Mouse (Mus musculus) urinary bladder, adult 2 months (tissue): ENCODE results near the gene Atp8a2. TPM values are rescaled to one million over a fixed set of nuclear protein-coding genes. Genes with fewer than 3 reads are reported as not detected.
A peak's percentile ranks its signal among the peaks of the same experiment; 100 is the strongest.

Experiments used
- DNase-seq: peaks from one replicate; pipeline ENCODE4 v3.0.0; 2022; ENCODE audit warnings: low spot score
- polyA plus RNA-seq: library from polyadenylated mRNA; depleted of rRNA; stranded (reverse); fragments of >200 nt; gene quantifications from 2 replicates; pipeline ENCODE4 v1.2.3, GENCODE M21; 2012; rRNA removed

The Atp8a2 gene
- 1.4 and 2.6 TPM in 2 replicates for polyA plus RNA-seq

GRCm38 (mm10) chr14:60196884-60197283 lies at the start of gene Atp8a2:
Gene Atp8a2 (minus strand): TSS chr14:60197179.
- DNase-seq = no peak

GRCm38 (mm10) chr14:60238551-60238950 lies 41.6 kb upstream of the Atp8a2 start:
- DNase-seq = no peak

- no peak for DNase-seq
These were observed 22.9 kb upstream of the Atp8a2 start for GRCm38 (mm10) chr14:60219886-60220285.

- DNase-seq = no peak
These were observed 20.6 kb upstream of the Atp8a2 start for GRCm38 (mm10) chr14:60217616-60218015.

GRCm38 (mm10) chr14:60216125-60216524 lies 19.1 kb upstream of the Atp8a2 start:
- no peak for DNase-seq

GRCm38 (mm10) chr14:60215000-60215399 lies 18.0 kb upstream of the Atp8a2 start:
- DNase-seq = no peak

- DNase-seq = no peak
These were observed 17.1 kb upstream of the Atp8a2 start for GRCm38 (mm10) chr14:60214040-60214439.

GRCm38 (mm10) chr14:60209166-60209565 lies 12.2 kb upstream of the Atp8a2 start:
- DNase-seq = no peak

GRCm38 (mm10) chr14:60204993-60205392 lies 8.0 kb upstream of the Atp8a2 start:
- no peak for DNase-seq

- no peak for DNase-seq
These were observed 980 bp downstream of the Atp8a2 start for GRCm38 (mm10) chr14:60195999-60196398.

- DNase-seq = no peak
These were observed 2.4 kb downstream of the Atp8a2 start for GRCm38 (mm10) chr14:60194606-60195005.

- DNase-seq = no peak
These were observed 7.2 kb downstream of the Atp8a2 start for GRCm38 (mm10) chr14:60189771-60190170.

- DNase-seq = no peak
These were observed 8.7 kb downstream of the Atp8a2 start for GRCm38 (mm10) chr14:60188201-60188825.

GRCm38 (mm10) chr14:60181306-60181705 lies 15.7 kb downstream of the Atp8a2 start:
- no peak for DNase-seq

- no peak for DNase-seq
These were observed 18.4 kb downstream of the Atp8a2 start for GRCm38 (mm10) chr14:60178571-60178955.

- no peak for DNase-seq
These were observed 19.1 kb downstream of the Atp8a2 start for GRCm38 (mm10) chr14:60177614-60178570.

GRCm38 (mm10) chr14:60176891-60177613 lies 19.9 kb downstream of the Atp8a2 start:
- DNase-seq = peak; percentile 50

- DNase-seq = no peak
These were observed 20.5 kb downstream of the Atp8a2 start for GRCm38 (mm10) chr14:60176469-60176890.

GRCm38 (mm10) chr14:60172286-60173055 lies 24.5 kb downstream of the Atp8a2 start:
- DNase-seq = no peak

- no peak for DNase-seq
These were observed 26.0 kb downstream of the Atp8a2 start for GRCm38 (mm10) chr14:60170845-60171610.

- DNase-seq = no peak
These were observed 33.6 kb downstream of the Atp8a2 start for GRCm38 (mm10) chr14:60163367-60163766.
